ENCODE assay signal across 16 mouse cellular contexts in genomic region chr13:80334073-80334704, GRCm38 (mm10).
DNase-seq lines count a peak whose midpoint lies in the region; ATAC-seq and TF ChIP-seq lines count a peak whose summit lies in the region.
"Had no signal": no experiment of that assay in that cellular context is flagged by ENCODE, and none has a peak within 500 bp of the region (broad histone marks: within the 10 kb centered on the region; RNA-seq: fewer than 3 reads in every experiment).

No protein-coding gene starts in this region.

- DNase-seq in lung, embryonic 14.5 days, result peak; percentile 5
- no peak for DNase-seq in lung, postnatal 0 days (ENCODE audit: low spot score)
- peak; percentile 8 for DNase-seq in forebrain, postnatal 0 days
- no peak for DNase-seq in kidney, postnatal 14 days
- DNase-seq: adrenal gland, postnatal 10 days; cerebellum, adult 8-10 months; gastrocnemius, postnatal 25 days; heart, postnatal 36 days; kidney, adult 18-20 months; lung, adult 2 months; thymus, adult 2 months had no signal

- H3K4me2 ChIP-seq in lung, embryonic 14.5 days, result no peak overlapping the region
- no peak overlapping the region for H3K4me2 ChIP-seq in lung, postnatal 0 days (replicated peaks; ENCODE audit: low read depth, low read length)
- no peak overlapping the region for H3K4me2 ChIP-seq in forebrain, postnatal 0 days (ENCODE audit: low read depth)
- H3K4me2 ChIP-seq in hindbrain, embryonic 15.5 days, result no peak overlapping the region
- H3K4me2 ChIP-seq in neural tube, embryonic 14.5 days (ENCODE audit: low read depth, low read length), result no peak overlapping the region

- H3K4me3 ChIP-seq in lung, embryonic 14.5 days (ENCODE audit: low read depth, low read length), result no peak overlapping the region
- no peak overlapping the region for H3K4me3 ChIP-seq in lung, postnatal 0 days (ENCODE audit: low read depth, low read length)
- no peak overlapping the region for H3K4me3 ChIP-seq in forebrain, postnatal 0 days (ENCODE audit: low read depth, low read length)
- H3K4me3 ChIP-seq in hindbrain, embryonic 15.5 days, result no peak overlapping the region
- H3K4me3 ChIP-seq in neural tube, embryonic 14.5 days (ENCODE audit: low read depth, low read length), result no peak overlapping the region
- H3K4me3 ChIP-seq: heart, embryonic 10.5 days had no signal

- H3K36me3 ChIP-seq in lung, embryonic 14.5 days (ENCODE audit: insufficient read depth), result no peaks in the 10 kb centered on the region
- H3K36me3 ChIP-seq in lung, postnatal 0 days (ENCODE audit: insufficient read depth, low read length), result no peaks in the 10 kb centered on the region
- H3K36me3 ChIP-seq in forebrain, postnatal 0 days (ENCODE audit: insufficient read depth), result no peaks in the 10 kb centered on the region
- no peaks in the 10 kb centered on the region for H3K36me3 ChIP-seq in hindbrain, embryonic 15.5 days
- H3K36me3 ChIP-seq in neural tube, embryonic 14.5 days (ENCODE audit: control insufficient read depth, insufficient read depth, low read length), result no peaks in the 10 kb centered on the region
- H3K36me3 ChIP-seq: heart, embryonic 10.5 days had no signal

- no peak for TF ChIP-seq CTCF in lung, embryonic 14.5 days (IDR thresholded peaks at IDR 0.05; ENCODE audit: low read depth)
- TF ChIP-seq CTCF in lung, postnatal 0 days (IDR thresholded peaks at IDR 0.05), result no peak
- no peak for TF ChIP-seq CTCF in forebrain, postnatal 0 days (IDR thresholded peaks at IDR 0.05; ENCODE audit: low read depth)

- no peak for ATAC-seq in lung, embryonic 14.5 days (ENCODE audit: insufficient read depth)
- ATAC-seq in lung, postnatal 0 days, result no peak
- no peak; the same call in 1 of the 2 replicates for ATAC-seq in forebrain, postnatal 0 days
- peak; percentile 89 for ATAC-seq in hindbrain, embryonic 15.5 days (ENCODE audit: low FRiP score, low read depth)
- ATAC-seq in neural tube, embryonic 14.5 days (ENCODE audit: low read depth), result peak; percentile 95
- no peak for ATAC-seq in monocyte, adult 5-6 weeks (replicated peaks; ENCODE audit: insufficient number of reproducible peaks, low FRiP score, low TSS enrichment, poor library complexity, severe bottlenecking)
- ATAC-seq: CD4-positive, CD25-positive, alpha-beta regulatory T cell, adult 4 months had no signal

- no peak overlapping the region for H3K9ac ChIP-seq in lung, embryonic 14.5 days
- no peak overlapping the region for H3K9ac ChIP-seq in lung, postnatal 0 days (replicated peaks; ENCODE audit: low read depth)
- H3K9ac ChIP-seq in forebrain, postnatal 0 days, result no peak overlapping the region
- no peak overlapping the region for H3K9ac ChIP-seq in hindbrain, embryonic 15.5 days
- H3K9ac ChIP-seq in neural tube, embryonic 14.5 days (replicated peaks; ENCODE audit: low read depth, low read length), result no peak overlapping the region

- no peak overlapping the region for H3K27ac ChIP-seq in lung, embryonic 14.5 days (ENCODE audit: low read depth)
- no peak overlapping the region for H3K27ac ChIP-seq in lung, postnatal 0 days (ENCODE audit: low read length)
- no peak overlapping the region for H3K27ac ChIP-seq in forebrain, postnatal 0 days (ENCODE audit: low read depth, low read length)
- H3K27ac ChIP-seq in hindbrain, embryonic 15.5 days (replicated peaks), result no peak overlapping the region
- H3K27ac ChIP-seq in neural tube, embryonic 14.5 days (ENCODE audit: low read depth, low read length), result no peak overlapping the region
- H3K27ac ChIP-seq: heart, embryonic 10.5 days had no signal

- no peak for TF ChIP-seq EP300 in lung, postnatal 0 days (IDR thresholded peaks at IDR 0.05)

- 54% methylated on average over 5 of the region's 5 CpGs for WGBS in lung, embryonic 14.5 days
- 53% methylated on average over 5 of the region's 5 CpGs for WGBS in lung, postnatal 0 days
- 49% methylated on average over 5 of the region's 5 CpGs for WGBS in forebrain, postnatal 0 days
- 40% methylated on average over 5 of the region's 5 CpGs for WGBS in hindbrain, embryonic 15.5 days
- WGBS in neural tube, embryonic 14.5 days, result 42% methylated on average over 5 of the region's 5 CpGs

- H3K4me1 ChIP-seq in lung, embryonic 14.5 days (ENCODE audit: insufficient read depth), result no peaks in the 10 kb centered on the region
- no peaks in the 10 kb centered on the region for H3K4me1 ChIP-seq in lung, postnatal 0 days (ENCODE audit: insufficient read depth, low read depth, low read length)
- no peaks in the 10 kb centered on the region for H3K4me1 ChIP-seq in forebrain, postnatal 0 days (ENCODE audit: insufficient read depth)
- H3K4me1 ChIP-seq in hindbrain, embryonic 15.5 days (replicated peaks), result no peaks in the 10 kb centered on the region
- H3K4me1 ChIP-seq in neural tube, embryonic 14.5 days (ENCODE audit: control insufficient read depth, insufficient read depth, low read length), result no peaks in the 10 kb centered on the region
- H3K4me1 ChIP-seq: heart, embryonic 10.5 days had no signal

- no peaks in the 10 kb centered on the region for H3K9me3 ChIP-seq in lung, embryonic 14.5 days (ENCODE audit: low read depth, low read length)
- H3K9me3 ChIP-seq in lung, postnatal 0 days (ENCODE audit: low read length), result no peaks in the 10 kb centered on the region
- H3K9me3 ChIP-seq in forebrain, postnatal 0 days (ENCODE audit: low read length), result no peaks in the 10 kb centered on the region
- no peaks in the 10 kb centered on the region for H3K9me3 ChIP-seq in hindbrain, embryonic 15.5 days
- H3K9me3 ChIP-seq in neural tube, embryonic 14.5 days (ENCODE audit: control insufficient read depth, low read length), result no peaks in the 10 kb centered on the region
- H3K9me3 ChIP-seq: heart, embryonic 10.5 days had no signal

- H3K27me3 ChIP-seq in lung, embryonic 14.5 days (ENCODE audit: insufficient read depth, low read length), result no peaks in the 10 kb centered on the region
- no peaks in the 10 kb centered on the region for H3K27me3 ChIP-seq in lung, postnatal 0 days (replicated peaks; ENCODE audit: insufficient read depth, low read length)
- H3K27me3 ChIP-seq in forebrain, postnatal 0 days (ENCODE audit: insufficient read depth, low read length), result no peaks in the 10 kb centered on the region
- H3K27me3 ChIP-seq in hindbrain, embryonic 15.5 days, result no peaks in the 10 kb centered on the region
- H3K27me3 ChIP-seq in neural tube, embryonic 14.5 days (ENCODE audit: control insufficient read depth, insufficient read depth, low read length), result no peaks in the 10 kb centered on the region

Comparison
In these comparisons a context has a peak if more than half of its experiments do, and no peak if none do; other contexts are left out.
1. DNase-seq: peak in lung, embryonic 14.5 days (single experiment) and forebrain, postnatal 0 days (single experiment); none in lung, postnatal 0 days (single experiment) and kidney, postnatal 14 days (single experiment).
2. ATAC-seq: peak in hindbrain, embryonic 15.5 days (single experiment) and neural tube, embryonic 14.5 days (single experiment); none in lung, embryonic 14.5 days (single experiment), lung, postnatal 0 days (single experiment), forebrain, postnatal 0 days (single experiment) and monocyte, adult 5-6 weeks (single experiment).